Mouse (Mus musculus): ENCODE measurements around the gene Slamf8. TPM values are rescaled to one million over a fixed set of nuclear protein-coding genes. Genes with fewer than 3 reads are reported as not detected.

The Slamf8 gene
- not detected for polyA plus RNA-seq (2014; fragmentation: Illumina TruSeq; extraction: RNeasy Lipid Tissue Mini Kit (QIAGEN cat#74804); ENCODE audit: low read depth, low replicate concordance)

DNA sequence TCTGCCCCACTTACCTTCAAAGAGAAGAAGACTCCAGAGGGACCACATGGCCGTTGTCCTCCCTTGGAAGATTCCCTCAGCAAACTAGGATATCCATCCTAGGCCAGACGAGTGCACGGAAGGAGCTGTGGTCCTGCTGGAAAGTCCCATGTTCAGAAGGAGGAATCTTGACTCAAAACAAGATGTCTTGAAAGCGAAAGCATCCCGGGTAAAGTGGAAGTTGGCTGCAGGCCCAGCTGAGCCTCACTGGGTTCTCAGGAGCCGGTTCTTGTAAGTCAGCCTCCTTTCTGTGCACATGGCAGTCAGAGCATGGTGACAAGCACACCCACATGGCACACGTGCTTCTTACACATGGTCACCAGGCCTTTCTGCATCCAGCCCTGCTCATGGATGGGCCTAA, at the start of gene Slamf8:
Gene Slamf8 (minus strand): TSS at position 184 of the 400 bp plus-strand sequence.

DNA sequence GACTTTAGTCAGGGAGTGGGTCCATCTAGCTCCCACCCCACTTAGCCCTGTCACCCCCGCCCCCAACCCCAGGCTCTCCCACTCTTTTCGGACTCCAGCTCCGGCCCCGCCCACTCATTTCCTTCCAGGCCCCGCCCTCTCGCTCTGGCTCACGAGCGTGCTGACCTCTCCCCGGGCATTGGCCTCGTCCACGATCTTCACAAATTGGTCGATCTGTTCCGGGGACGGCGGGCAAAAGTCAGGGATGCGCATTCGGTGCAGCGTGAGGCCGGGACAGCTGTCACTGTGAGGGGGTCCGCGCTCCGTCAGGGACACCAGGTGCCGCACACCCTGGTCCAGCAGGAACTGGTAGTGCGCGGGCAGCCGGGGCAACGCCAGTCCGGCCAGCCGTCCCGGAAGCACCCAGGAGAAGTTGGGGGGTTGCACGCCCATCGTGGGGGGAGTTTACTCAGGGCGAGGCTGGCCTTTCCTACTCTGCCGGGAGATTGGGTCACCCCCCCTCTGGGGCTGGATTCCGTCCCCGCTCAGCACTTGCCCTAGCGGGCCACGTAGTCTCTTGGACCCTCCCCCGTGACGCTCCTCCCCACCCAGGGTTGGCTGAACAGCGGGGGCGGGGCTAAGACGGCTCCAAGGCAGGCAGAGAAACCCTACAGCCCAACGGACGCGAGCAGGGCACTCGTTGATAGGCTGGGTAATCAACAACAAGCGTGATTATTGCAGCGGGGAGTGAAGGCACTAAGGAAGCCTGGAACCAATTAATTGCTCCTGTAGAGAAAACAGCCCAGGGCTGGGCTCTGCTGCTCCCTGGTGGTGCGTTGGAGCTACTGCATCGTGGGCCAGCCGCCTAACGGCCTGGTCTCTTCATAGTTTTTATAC, 42.3 kb upstream of the Slamf8 start, which contains the start of gene Dusp23:
Gene Dusp23 (minus strand): TSS at position 512 of the 876 bp plus-strand sequence.

GRCm38 (mm10) chr1:172602326-172602725, 12.0 kb upstream of the Slamf8 start, which contains the start of gene Fcrl6:
TSS of gene Fcrl6 (minus strand) at chr1:172602551.

DNA sequence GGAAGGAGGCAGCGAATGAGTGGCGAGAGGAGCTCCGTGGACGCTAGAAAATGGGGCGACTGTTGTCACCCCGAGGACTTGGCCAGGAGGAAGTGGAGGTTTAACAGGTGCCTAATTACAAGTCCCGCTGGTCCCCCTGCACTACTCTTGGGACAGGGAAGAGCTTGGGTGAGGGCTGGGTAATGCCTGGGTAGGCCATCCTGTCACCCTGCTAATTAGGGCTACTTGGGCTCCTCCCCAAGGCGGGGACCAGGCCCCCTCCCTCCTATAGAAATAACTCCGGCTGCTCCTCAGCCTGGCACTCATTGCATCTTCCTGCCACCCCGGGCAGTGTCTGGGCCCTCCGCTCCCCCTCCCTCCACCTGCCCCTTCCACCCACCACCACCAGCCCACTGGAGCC, 34.7 kb downstream of the Slamf8 start, which contains the start of gene Vsig8:
Gene Vsig8 (plus strand): TSS at position 301 of the 400 bp plus-strand sequence.

Other genes with a start within 250 kb of the Slamf8 start
- gene Kcnj10, start 249.4 kb downstream of the Slamf8 start, polyA plus RNA-seq (2014; fragmentation: Illumina TruSeq; extraction: RNeasy Lipid Tissue Mini Kit (QIAGEN cat#74804); ENCODE audit: low read depth, low replicate concordance): 1.0 TPM
- 7.2 TPM for gene Pigm, start 214.0 kb downstream of the Slamf8 start, polyA plus RNA-seq (2014; fragmentation: Illumina TruSeq; extraction: RNeasy Lipid Tissue Mini Kit (QIAGEN cat#74804); ENCODE audit: low read depth, low replicate concordance)
- not detected for gene Slamf9, start 115.2 kb downstream of the Slamf8 start, polyA plus RNA-seq (2014; fragmentation: Illumina TruSeq; extraction: RNeasy Lipid Tissue Mini Kit (QIAGEN cat#74804); ENCODE audit: low read depth, low replicate concordance)
- gene Igsf9, start 108.8 kb downstream of the Slamf8 start, polyA plus RNA-seq (2014; fragmentation: Illumina TruSeq; extraction: RNeasy Lipid Tissue Mini Kit (QIAGEN cat#74804); ENCODE audit: low read depth, low replicate concordance): not detected
- 4.8 TPM for gene Tagln2, start 90.5 kb downstream of the Slamf8 start, polyA plus RNA-seq (2014; fragmentation: Illumina TruSeq; extraction: RNeasy Lipid Tissue Mini Kit (QIAGEN cat#74804); ENCODE audit: low read depth, low replicate concordance)
- gene Cfap45, start 69.8 kb downstream of the Slamf8 start, polyA plus RNA-seq (2014; fragmentation: Illumina TruSeq; extraction: RNeasy Lipid Tissue Mini Kit (QIAGEN cat#74804); ENCODE audit: low read depth, low replicate concordance): not detected
- gene Vsig8, start 34.6 kb downstream of the Slamf8 start, polyA plus RNA-seq (2014; fragmentation: Illumina TruSeq; extraction: RNeasy Lipid Tissue Mini Kit (QIAGEN cat#74804); ENCODE audit: low read depth, low replicate concordance): not detected
- gene Fcrl6, start 12.0 kb upstream of the Slamf8 start, polyA plus RNA-seq (2014; fragmentation: Illumina TruSeq; extraction: RNeasy Lipid Tissue Mini Kit (QIAGEN cat#74804); ENCODE audit: low read depth, low replicate concordance): not detected
- 3.8 TPM for gene Dusp23, start 42.4 kb upstream of the Slamf8 start, polyA plus RNA-seq (2014; fragmentation: Illumina TruSeq; extraction: RNeasy Lipid Tissue Mini Kit (QIAGEN cat#74804); ENCODE audit: low read depth, low replicate concordance)
- 1,350 TPM for gene Crp, start 107.5 kb upstream of the Slamf8 start, polyA plus RNA-seq (2014; fragmentation: Illumina TruSeq; extraction: RNeasy Lipid Tissue Mini Kit (QIAGEN cat#74804); ENCODE audit: low read depth, low replicate concordance)

All from liver, adult 10 weeks (tissue).